Mouse (Mus musculus): Measurements from ENCODE around the gene Nrn1l. TPM values are rescaled to one million over a fixed set of nuclear protein-coding genes. Genes with fewer than 3 reads are reported as not detected.

The Nrn1l gene
- 1 to 10 TPM in 1 of 2 experiments, under 1 TPM in 1; 0.49 to 1.4 TPM for total RNA-seq (2021)
- long read RNA-seq, experiment 1: 0 reads
- long read RNA-seq, experiment 2, partial matches to known transcripts: 0 of 1 reads
- long read RNA-seq, experiment 2, other reads (novel, unspliced or antisense): 0 of 1 reads

DNA sequence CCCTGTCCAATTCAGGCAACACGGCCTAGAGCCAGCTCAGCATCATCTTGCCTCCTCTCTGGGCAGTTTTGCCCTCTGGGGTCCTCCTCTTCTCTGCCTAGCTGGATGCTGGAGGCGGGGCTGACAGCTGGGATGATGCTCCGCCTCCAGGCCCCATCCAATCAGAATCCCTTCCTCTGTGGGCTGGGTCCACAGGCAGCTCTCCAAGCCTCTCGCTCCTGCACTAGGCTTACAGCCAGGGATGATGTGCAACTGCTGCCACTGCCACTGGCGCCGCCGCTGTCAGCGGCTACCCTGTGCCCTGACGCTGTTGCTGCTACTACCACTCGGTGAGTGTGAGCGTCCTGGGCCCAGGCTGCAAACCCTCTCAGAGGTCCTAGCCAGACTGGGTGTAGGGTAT is at the start of gene Nrn1l:
Gene Nrn1l (plus strand): TSS at position 229 of the 400 bp plus-strand sequence.
- DNase-seq (ENCODE audit: low spot score in 2 of 2): peak; percentile 59 to 79

DNA sequence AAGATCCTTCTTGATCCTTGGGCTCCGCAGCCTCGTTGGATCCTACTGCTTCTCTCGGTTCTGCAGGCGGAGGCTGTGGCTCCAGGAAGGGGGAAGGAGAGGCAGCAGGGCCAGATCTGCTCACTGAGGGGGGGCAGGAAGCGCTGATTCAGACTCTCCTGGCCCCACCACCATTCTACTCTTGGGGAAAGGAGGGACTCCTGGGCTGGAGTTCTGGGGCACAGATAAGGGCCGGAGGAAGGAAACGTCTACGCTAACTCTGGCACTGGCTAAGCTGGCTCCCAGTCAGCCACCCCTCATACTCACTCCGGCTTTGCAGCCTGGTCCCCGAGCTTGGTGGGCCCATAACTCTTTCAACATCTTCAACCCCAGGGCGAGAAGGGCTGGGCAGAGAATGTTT is 46.7 kb upstream of the Nrn1l start:
- no peak for DNase-seq (ENCODE audit: low spot score in 2 of 2)

DNA sequence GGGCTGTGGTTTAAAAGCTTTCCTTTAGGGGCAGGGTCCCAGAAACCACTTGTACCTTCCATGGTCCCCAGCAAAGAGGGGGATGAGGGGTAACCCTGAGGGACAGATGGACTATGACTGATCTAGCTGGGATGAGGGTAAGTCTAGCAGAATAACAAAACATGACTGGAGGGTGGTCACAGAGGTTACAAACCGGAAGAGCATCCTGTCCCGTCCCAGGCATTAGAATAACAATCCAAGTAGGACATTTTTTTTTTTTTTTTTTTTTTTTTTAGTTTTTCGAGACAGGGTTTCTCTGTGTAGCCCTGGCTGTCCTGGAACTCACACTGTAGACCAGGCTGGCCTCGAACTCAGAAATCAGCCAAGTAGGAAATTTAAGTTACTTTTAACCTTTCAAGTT is 43.4 kb upstream of the Nrn1l start:
- no peak for DNase-seq (ENCODE audit: low spot score in 2 of 2)

DNA sequence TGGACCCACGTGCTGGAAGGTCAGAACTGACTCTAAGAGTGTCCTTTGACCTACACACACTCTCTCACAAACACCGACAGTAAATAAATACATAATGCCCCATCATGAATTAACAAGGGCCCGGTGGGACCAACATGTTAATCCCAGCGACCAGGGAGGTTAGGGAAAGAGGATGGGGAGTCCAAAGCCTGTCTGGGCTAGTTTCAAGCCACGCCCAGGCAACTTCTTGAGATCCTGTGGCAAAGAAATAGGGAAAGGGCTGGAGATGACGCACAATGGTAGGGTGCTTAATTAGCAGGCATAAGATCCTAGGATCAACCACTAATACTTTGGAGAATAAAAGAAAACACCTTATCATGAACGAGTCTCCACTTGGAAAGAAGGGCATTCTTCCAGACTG is 42.8 kb upstream of the Nrn1l start:
- DNase-seq (ENCODE audit: low spot score in 2 of 2): no peak

DNA sequence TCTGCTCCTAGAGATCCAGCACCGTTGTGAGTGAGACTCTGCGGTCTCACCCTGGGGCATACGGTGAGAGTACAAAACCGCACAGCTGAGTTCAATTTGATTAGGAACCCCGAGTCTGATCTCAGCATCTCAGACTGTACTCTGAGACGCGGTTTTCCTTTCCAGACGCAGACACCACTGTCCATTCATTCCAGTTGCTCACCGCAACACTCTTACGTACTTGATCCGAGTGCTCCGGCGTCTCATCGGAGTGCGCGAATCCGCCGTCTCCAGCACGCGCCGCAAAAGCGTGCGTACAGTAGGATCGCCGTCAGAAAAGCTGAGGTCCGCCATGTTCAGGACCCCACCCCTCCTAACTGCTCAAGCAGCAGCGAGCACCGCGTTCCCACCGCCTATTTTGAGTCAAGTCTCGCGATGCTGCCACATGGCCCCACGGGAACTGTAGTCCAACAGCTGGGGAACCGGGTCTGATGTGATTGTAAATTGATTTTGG is 41.7 kb upstream of the Nrn1l start:
- DNase-seq (ENCODE audit: low spot score in 2 of 2): peak; percentile 80 to 91

DNA sequence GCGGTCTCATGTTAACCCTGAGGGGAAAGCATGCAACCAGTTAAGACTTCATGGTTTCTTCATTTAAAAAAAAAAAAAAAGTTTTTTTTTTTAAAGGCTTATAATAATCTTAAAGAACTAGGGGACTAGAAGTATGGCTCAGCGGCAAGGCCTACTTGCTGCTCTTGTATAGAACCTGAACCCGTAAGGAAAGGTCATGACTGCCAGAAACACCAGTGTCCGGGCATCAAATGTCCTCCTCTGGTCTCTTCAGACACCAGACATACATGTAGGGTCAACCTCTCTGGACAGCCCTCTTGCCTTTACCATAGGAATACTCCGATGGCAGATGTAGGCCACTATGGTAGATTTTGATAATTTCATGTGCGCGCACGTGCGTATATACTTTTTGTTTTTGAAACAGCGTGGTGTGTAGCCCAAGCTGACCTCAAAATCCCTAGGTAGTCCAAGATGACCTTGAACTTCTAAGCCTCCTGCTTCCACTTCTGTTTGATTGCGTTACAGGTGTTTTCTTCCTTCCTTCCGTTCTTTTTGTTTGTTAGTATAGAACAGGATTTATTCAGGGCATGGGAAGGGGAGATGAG is 41.1 kb upstream of the Nrn1l start:
- no peak for DNase-seq (ENCODE audit: low spot score in 2 of 2)

DNA sequence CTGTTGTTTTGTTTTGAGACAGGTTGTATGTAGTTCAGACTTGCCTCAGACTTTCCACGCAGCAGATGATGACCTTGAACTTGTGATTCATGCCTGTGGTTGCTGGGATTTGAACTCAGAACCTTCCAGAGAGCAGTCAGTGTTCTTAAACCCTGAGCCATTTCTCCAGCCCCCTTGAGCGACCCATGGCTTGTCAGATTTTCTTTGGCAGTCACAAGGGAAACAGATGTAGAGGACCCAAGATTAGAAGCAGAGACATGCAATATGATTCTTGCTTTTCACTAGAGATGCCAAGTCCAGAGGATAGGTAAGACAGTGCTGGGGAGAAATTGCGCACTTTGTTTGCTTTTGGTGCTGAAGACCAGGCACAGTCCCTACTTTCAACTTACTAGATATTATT is 40.2 kb upstream of the Nrn1l start, which contains the start of gene Cenpt:
Gene Cenpt (minus strand): TSS at position 101 of the 400 bp plus-strand sequence.
- no peak for DNase-seq (ENCODE audit: low spot score in 2 of 2)

DNA sequence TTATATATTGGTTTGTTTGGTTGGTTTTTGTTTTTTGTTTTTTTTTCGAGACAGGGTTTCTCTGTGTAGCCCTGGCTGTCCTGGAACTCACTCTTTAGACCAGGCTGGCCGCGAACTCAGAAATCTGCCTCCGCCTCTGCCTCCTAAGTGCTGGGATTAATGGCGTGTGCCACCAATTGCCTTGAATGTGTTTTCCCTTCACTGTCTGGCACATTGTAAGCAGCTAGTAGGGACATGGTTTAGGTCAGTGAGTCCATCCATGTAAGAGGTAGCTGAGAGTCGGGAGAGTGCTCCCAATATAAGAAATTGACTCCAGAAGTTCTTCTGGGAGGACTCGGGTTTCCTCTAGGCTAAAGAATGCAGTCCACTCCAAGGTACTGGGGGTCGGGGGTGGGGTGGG is 39.1 kb upstream of the Nrn1l start:
- no peak for DNase-seq (ENCODE audit: low spot score in 2 of 2)

DNA sequence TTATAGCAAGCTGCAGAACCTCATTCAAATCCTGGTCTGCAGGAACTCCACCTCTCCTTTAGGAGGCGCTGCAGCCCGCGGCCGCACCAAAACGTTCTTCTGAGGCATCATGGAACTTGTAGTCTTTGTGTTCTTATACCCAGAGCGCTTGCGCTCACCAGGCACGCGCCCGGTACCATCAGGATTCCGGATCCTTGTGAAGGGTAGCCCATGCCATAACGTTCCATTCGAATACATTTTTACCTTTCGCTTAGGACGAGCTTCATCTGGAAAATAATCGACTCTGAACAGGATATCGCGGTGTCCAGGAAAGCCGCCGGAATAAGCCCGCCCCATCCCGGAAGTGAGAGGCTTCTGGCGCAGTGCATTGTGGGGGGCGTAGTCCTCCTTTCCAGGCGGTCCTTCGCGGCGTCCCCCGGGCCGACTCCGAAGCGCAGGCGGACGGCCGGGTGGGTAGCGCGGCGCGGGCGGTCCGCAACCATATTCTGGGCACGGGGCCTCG is 38.6 kb upstream of the Nrn1l start, which contains the start of gene Thap11:
Gene Thap11 (plus strand): TSS at position 418 of the 502 bp plus-strand sequence.
- peak; percentile 87 to 95 for DNase-seq (ENCODE audit: low spot score in 2 of 2)

DNA sequence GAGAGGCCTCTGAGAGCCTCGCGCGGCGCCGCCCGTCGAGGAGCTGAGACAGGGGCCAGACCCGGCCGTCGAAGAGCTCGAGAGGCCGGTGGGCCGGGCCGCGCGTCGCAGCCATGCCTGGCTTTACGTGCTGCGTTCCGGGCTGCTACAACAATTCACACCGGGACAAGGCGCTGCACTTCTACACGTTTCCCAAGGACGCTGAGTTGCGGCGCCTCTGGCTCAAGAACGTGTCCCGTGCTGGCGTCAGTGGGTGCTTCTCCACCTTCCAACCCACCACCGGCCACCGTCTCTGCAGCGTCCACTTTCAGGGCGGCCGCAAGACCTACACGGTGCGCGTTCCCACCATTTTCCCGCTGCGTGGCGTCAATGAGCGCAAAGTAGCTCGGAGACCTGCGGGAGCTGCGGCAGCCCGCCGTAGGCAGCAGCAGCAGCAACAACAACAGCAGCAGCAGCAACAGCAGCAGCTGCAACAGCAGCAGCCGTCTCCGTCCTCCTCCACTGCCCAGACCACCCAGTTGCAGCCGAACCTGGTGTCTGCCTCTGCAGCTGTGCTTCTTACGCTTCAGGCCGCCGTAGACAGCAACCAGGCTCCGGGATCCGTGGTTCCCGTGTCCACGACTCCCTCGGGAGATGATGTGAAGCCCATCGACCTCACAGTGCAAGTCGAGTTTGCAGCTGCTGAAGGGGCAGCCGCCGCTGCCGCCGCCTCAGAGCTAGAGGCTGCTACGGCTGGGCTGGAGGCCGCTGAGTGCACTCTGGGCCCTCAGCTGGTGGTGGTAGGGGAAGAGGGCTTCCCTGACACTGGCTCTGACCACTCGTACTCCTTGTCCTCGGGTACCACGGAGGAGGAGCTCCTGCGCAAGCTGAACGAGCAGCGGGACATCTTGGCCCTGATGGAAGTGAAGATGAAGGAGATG is 37.9 kb upstream of the Nrn1l start:
- peak; percentile 32 to 68 for DNase-seq (ENCODE audit: low spot score in 2 of 2)

DNA sequence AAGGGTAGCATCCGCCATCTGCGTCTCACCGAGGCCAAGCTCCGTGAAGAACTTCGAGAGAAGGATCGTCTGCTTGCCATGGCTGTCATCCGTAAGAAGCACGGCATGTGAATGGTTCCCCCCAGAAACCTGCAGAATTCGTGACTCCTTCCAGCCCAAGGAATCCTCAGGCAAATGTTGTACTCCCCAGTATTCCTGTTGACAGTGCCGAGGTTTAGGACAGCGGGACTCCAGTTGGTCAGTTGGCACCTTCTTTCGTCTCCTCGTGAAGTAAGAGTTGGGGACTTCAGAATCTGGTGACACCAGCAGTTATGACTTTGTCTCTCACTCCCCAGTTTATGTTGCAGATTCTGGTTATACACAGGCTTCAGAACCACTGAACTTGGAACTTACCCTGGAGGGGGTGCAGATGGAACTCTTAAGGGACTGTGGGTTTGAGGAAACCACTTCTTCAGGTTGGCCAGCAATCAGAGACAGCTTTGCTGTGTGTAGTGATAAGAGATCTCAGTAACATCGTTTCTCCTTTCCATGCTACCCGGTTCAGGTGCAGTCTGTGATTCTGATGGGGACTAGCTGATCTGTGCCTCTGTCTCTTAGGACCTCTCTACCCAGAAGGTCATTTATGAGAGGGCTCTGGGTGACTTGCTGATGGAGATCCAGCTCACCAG is 37.1 kb upstream of the Nrn1l start:
- DNase-seq (ENCODE audit: low spot score in 2 of 2): no peak

DNA sequence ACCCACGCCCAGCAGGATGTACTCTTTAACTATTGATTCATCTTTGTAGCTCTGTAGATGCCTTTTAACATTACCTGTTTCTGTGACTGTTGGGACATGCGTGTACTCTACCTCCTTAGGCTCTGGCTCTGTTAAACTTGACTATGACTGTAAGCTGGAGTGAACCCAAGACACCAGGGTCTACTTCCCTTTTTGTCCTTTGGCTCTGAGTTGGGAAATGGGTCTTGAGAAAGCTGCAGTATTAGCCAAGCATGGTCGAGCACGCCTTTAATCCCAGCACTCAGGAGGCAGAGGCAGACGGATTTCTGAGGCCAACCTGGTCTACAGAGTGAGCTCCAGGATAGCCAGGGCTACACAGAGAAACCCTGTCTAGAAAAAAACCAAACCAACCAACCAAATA is 34.9 kb upstream of the Nrn1l start:
- DNase-seq (ENCODE audit: low spot score in 2 of 2): no peak

DNA sequence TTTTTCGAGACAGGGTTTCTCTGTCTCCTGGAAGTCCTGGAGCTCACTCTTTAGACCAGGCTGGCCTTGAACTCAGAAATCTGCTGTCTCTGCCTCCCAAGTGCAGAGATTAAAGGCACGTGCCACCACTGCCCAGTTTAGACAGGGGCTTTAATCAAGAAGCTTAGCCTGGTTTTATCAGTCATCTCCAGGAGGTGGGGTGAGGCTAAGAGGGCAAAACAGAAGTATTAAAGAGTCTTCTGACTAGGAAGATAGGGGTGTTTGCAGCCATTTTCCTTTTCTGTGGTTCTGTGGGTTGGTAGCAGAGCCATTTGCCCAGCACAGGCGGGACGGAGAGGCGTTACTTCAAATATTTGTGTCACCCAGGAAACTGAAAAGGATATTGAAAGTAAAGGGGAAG is 34.1 kb upstream of the Nrn1l start:
- DNase-seq (ENCODE audit: low spot score in 2 of 2): no peak

DNA sequence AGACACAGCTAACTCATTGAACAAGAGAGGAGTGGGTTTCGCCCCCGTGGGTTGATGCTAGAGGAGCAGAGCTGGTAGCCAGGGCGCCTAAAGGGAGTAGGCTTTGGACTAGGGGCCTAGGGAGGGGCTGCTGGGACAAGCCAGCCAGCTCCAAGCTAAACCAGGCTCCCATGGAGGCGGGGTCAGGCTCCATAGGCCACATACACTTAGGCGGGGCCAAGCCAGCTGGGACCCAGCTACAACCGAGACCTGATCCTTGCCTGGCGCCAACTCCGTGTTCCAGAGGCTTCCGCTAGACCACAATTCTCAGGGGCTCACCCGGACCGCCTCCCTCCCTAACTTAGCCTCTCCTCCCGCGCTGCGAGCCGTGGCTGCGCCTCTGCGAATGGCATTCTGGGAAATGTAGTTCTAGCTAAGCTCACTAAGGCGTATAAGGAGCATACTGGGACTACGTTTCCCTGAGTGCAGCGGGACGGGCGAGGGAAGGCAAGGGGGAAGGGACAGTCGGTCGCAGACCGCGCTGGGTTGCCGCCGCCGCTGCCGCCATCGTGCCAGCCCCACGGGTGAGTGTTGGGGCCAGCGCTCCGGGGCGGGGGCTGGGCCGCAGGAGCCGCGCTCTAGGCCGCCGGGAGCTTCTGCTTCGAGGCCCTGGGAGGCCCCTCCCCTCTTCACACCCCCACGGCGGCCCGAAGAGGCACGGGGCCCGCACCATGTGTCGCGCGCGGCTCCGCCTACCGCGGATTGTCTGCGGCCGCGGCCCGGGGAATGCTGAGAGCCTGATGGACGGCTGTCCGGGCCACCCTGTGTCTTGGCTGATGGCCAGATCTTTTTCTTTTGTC is 33.0 kb upstream of the Nrn1l start, which contains the start of gene Nutf2:
Gene Nutf2 (plus strand): TSS at position 438 of the 839 bp plus-strand sequence.
- DNase-seq (ENCODE audit: low spot score in 2 of 2): peak; percentile 79 to 93

DNA sequence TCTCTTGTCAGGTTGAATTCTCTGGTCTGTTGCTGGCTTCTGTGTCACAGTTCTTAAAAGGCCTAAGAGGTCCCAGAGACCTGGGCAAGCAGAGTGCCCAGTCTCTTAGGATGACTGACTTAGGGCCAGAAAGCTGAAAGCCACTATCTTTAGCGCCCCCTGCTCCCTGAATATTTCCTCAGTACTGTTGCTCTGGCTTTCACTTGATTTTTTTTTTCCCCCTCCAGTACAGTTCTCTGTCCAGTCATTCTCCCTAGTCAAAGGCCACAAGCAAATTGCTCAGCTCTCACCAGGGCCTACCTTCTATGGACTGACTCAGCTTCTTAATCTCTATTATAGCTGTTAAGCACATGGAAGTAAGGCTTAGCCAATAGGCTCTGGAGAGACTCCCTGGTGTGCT is 31.4 kb upstream of the Nrn1l start:
- DNase-seq (ENCODE audit: low spot score in 2 of 2): no peak

DNA sequence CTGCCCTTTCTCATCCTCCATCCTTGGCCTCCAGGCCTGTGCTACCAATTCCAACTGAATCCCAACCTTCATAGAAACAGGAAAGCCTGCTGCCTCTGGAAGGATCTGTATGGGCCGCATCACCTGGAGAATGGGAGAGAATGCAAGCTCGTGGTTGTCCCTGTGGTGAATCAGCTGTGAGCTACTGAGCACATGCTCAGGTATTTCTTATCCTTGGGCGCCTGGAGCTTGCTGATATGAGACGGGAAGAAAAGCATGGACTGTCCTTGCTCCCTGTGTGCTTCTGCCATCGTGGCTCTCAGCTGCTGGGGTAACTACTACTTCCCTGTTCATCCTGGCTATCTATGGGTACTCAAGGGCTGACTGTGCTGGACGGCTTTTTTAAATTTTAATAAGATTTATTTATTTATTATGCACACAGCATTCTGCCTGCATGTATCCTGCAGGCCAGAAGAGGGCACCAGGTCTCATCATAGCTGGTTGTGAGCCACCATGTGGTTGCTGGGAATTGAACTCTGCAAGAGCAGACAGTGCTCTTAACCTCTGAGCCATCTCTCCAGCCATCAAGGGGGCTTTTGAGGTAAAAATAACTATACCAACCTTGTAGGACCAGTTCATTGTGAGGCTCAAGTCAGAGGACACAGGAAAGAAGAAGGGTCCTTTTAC is 26.9 kb upstream of the Nrn1l start:
- DNase-seq (ENCODE audit: low spot score in 2 of 2): no peak

DNA sequence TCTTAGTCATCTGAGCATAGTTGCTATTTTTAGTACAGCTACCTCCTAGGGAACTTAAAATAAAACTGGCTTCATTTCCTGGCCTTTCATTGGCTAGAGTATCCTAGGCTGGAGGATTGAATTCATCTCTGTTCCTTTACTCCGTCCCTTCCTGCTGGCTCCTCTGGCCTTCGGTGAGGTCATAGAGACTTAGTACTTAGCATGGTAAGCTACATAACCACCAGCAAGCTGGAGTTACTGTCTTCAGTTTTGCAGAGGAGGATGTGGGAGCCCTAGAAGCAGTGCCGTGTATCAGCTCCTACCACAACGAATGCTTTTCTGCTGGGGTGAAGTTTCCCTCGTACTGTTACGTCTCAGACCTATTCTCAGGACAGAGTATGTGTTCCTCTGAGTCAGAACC is 19.1 kb upstream of the Nrn1l start:
- DNase-seq (ENCODE audit: low spot score in 2 of 2): no peak

DNA sequence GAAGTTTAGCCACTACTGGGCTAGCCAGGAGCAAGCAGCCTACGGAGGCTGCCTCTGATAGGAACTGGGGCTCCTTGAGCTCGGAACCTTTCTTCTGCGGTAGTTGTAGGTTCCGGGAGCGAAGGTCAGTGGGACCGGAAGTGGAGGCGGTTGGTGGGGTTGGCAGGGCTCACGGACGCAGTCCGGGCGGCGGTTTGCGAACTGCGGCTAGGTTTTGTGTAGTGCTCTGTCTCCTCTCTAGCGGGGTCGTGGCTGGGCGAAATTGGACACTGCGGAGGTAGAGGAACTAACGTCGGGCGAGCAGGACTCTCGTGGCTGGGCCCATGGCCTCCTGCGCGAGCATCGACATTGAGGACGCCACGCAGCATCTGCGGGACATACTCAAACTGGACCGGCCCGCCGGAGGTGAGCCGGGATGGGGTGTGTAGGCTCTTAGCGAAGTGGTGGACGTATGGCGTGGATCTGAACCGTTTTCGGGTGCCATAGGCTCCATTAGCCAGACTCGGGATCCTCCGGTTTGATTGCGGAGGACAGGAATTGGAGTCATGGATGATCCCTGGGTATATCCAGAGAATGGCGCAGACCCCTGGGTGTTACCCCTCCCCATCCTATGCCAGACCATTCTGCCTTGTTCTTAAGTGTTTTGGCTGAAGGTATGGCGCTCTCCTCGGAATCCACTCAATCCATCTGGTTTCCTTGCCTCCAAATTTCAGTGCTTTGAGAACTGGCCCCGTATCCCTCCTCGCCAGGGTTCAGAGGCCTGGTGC is 12.4 kb upstream of the Nrn1l start, which contains the start of gene Edc4:
Gene Edc4 (plus strand): TSS at position 128 of the 767 bp plus-strand sequence.
- DNase-seq (ENCODE audit: low spot score in 2 of 2): peak; percentile 67 to 85

Data from gastrocnemius, postnatal 4 days (tissue).